Mouse (Mus musculus) 416B (cell line): Measurements from ENCODE around the gene Cd93.

ENCODE experiments used
- DNase-seq: peaks from one replicate; pipeline ENCODE4 v3.0.0; 2011; ENCODE audit warnings: low read depth

Gene Cd93

DNA sequence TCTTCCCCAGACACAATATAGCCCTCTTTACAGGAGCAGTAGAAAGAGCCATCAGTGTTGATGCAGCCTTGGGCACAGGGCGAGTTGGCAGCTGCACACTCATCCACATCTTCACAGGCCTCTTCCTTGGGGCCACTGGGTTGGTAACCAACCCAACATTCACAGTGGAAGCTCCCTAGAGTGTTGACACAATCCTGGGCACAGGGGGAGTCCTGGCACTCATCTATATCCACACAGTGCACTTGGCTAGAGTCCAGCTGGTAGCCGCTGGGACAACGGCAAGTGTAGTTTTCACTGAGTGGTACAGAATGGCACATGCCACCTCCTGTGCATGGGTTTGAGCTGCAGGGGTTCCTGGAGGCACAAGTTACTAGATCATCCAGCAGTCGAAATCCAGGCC lies 1.2 kb downstream of the Cd93 start:
- peak; percentile 21 for DNase-seq

DNA sequence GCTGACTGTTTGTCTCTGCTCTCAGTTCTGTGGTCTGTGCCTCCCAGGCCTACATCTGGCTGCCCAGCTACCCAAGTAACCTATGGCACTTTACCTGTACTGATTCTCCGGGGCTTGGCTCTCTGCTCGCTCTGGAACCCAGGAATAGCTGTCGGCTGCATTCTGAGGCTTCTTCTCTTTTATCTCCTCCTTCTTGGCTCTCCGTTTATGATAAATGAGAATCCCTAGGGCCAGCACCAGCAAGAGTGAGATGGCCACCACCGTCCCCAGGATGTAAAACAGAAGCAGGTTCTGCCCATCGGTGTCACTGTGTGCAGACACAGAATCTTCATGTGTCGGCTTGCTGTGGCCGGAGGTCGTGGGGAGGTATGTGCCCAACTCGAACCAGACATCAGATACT lies 1.9 kb downstream of the Cd93 start:
- DNase-seq = no peak

DNA sequence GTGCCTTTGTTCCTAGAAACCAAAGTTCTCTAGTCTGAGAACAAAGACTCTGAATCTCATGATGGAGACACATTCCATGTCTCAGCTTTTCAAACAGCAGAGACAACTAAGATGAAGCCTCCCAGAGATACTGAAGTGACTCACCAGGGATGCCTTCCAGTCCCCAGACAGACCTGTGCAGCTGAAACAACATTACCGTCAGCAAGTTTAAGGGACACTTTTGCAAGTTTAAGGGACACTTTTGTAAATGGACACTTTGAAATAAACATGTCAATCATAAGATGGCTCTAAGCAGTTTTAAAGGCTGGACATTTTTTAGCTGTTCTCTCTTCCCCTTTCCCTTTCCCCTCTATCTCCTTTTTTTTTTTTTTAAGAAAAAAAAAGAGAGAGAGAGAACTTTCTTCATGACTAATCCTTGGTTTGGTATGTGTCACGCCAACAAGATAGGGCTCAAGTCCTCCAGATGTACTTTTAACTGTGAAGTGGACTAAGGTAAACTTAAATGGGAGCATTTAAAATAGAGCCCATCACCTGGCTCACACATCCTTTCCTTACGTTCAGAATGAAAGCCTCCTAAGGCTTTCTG lies 3.6 kb downstream of the Cd93 start:
- peak; percentile 58 for DNase-seq

DNA sequence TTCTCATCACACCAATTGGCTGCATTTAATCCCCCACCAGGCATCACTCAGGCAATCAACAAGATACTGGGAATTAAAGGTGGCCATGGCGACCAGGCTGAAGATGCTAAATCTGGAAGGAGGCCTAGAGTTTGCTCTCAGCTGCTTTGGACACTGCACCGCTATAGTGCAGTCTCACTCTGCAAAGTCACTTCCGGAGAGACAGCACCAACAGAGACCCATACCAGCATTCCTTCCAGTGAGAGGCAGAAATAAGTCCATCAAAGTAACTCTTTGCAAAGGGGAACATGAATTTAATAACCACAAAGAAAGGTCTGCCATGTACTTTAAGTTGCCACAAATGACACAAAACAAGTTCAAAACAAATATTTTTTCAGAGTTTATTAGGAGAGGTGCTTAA lies 7.1 kb downstream of the Cd93 start:
- no peak for DNase-seq

DNA sequence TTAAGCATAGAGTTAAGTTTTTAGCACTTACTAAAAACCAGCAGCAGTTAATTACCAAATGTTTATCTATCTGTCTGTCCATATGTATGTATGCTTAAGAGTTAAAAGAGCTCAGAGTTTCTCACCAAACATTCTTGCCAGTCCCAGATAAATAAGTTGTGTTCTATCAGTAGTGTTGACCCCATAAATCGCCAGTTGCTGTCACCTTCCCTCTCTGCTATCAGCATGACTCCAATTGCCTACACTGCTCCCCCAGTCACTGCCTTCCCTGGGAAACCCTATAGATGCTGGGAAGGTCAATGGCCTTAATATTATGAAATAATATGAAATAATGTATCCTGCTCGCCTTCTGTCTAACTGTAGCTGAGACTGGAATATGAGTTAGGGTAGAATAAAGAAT lies 11.0 kb downstream of the Cd93 start:
- no peak for DNase-seq

DNA sequence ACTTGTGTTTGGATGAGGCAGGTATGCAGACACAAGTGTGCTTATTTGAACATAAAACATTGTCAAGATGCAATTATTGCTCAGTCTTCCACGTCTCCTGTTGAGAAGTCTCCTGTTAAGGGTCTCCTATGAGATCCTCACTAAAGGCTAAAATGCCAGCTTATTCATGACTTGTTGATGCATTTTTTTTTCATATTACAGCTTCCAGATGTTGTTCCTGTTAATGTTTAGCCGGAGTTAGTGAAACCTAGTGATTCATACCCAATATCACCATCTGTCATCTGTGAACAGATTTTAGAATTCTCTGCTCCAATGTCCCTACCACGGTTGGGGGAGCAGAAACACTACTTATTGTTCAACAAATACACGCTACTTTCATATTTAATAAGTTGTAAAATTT lies 12.4 kb downstream of the Cd93 start:
- DNase-seq = no peak

DNA sequence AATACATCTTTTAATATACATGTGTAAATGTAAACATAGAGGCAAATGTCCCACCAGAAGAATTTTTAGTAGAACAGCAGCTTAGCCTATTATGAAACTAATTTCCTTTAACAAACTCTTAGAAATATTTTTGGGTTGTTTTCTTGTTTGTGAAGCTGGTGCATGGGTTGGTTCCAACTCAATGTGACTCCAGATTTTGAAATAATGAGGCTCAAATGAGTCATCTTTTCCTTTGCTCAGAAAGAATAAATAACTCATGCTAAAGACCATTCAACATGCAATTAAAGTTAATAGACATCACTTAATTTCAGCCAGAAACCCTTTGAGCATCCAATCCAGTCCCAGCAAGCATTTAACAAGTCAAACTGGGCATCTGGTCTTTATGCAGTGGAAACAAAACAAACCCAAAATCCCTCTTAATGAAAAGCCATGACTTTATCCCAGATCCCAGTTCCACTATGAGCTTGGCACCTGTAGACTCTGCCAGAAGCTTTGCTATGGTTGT lies 14.3 kb downstream of the Cd93 start:
- DNase-seq = peak; percentile 82

DNA sequence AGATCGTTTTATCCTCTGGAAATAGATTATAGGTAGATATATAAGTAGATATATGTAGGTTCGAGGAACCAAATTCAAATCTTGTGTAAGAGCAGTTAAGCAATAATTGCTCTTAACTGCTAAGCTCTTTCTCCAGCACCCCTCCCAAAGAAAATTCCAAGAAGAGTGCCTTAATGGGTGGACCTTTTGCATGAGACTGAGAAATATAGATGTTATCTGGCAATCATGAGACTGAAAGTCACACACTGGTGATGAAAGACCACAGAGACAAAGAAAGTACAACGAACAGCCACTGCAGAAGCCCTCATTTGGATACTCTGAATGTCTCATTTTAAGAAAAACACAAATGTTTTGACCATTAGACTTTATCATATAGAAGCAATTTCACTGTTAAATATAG lies 14.8 kb downstream of the Cd93 start:
- DNase-seq = peak; percentile 82

DNA sequence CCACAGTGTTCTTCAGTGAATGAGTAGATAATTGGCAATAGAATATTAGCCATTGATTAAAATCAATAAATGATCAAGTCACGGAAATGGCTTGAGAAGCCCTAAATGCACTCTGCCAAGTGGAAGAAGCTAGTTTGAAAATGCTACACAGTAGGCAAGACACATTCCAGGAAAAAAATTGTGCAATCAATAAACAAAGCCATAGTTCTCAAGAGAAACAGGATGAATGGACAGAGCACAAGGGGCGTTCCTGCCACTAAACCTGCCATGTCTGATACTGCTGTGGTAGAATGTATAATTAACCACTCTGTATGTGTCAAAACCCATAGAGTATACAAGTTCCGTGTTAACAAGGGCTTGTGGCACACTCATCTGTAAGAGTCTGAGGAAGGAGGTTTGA lies 15.8 kb downstream of the Cd93 start:
- no peak for DNase-seq

DNA sequence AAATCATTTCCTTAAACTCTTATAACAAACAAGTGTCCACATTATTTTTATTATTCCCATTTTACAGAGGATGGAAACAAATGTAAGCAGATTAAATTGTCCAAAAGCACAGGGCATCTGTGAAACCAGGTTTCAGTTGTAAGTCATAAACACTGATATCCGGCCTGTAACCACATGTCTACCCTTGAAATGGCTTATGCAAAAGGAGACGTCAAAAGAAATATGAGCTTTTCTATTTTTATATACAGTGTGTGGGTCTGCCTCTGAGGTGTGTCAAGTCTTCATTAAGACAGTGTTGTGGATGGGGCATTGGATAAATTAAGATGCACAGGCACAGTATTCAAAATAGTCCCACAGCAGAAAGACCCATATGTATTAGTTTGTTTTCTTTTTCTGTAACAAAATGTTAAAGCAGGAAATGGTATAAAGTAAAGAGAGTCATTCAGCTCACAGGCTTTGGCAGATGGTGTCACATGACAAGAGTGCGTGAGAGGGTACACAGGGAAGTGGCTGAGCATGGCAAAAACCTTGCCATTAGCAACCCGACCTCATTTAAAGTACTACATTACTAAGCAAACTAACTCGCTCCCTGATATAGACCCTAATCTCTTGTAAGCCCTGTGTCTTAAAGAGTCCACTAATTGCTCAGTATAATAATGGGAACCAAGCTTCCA lies 17.5 kb downstream of the Cd93 start:
- DNase-seq = peak; percentile 84

DNA sequence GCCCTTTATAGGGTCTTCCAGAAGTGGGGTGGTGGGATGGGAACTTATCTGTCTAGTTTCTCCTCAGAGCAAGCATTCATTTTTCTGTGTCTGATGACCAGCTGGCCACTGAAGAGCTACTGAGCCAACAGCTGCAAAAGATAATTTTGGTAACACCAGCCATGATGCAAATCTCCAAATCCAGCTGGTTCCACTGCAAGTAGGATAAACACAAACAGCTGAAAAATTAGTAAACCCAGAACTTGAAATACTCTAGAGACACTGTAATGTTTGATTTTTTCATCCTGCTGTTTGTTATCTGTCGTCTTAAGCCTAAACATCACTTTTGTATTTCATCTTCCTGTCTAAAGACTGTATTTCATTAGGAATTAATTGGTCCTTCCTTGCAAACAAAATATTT lies 21.7 kb downstream of the Cd93 start:
- no peak for DNase-seq

DNA sequence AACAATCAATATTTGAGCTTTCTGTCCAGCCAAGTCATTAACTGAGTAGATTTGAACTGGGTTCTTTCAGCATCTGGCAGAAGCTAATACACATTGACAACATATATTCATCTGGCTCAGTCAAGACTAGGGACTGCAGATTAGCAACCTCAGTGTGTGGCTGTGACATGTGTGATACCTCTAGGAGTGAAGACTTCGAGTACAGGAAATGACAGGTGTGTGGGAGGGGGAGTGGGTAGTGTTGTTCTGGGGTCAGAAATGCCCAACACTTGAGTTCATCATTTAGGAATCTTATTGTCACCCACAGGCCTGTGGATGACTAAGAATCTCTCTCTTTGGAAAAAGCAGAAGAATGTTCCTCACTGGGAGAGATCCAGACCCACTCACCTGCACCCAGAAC lies 22.3 kb downstream of the Cd93 start:
- no peak for DNase-seq

DNA sequence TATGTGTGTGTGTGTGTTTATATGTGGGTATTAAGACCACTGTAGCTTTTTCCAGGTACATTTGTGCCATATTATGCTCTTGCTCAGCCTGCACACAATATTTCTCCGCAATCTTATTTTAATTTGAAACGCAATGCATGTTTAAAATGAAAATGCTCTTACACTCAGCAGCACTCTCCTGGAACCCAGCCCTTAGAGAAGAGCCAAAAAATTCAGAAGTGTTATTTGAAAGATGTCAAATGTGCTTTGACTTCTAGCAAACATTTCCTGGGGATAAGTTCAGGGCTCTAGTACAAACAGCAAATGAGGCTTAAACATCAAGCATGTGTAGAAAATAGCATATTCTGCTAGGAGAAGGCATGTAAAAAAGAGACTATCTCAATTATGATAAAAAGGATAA lies 23.6 kb downstream of the Cd93 start:
- no peak for DNase-seq

DNA sequence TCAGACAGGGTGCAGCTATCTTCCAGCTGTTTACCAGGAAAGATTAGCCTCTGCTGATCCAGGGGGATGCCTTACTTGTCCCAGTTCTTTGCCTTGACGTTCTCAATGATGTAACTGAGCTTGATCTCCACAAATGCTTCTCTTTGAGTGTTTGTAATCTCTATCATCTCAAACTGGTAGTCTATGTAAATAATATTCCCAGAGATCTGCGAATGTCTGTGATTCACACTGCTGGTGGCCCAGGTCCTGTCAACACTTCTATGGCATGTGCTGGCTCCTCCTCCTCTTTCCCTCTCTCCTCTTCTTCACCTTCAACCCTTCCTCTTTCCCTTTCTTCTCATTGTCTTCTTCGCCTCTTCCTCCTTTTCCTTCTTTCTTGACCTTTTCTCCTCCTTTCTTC lies 24.2 kb downstream of the Cd93 start:
- no peak for DNase-seq

DNA sequence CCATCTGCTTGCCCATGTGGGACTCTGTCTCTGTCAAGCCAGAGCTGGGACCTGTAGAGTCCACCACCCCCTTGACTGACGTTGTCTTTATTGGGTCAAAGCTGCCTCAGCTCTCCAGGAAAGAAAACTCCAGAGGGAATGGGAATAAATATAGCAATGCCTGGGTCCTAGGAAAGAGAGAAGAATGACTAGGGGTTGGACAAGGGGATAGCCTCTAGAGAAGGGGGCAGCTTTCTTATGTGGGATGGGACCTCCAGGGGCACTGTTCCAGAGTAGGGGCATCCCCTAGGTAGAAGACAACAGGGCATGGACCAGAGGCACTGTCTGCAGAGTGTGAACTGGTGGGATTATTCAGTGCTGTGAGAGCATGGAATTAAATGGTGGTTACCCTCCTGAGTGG lies 33.5 kb downstream of the Cd93 start:
- DNase-seq = no peak

DNA sequence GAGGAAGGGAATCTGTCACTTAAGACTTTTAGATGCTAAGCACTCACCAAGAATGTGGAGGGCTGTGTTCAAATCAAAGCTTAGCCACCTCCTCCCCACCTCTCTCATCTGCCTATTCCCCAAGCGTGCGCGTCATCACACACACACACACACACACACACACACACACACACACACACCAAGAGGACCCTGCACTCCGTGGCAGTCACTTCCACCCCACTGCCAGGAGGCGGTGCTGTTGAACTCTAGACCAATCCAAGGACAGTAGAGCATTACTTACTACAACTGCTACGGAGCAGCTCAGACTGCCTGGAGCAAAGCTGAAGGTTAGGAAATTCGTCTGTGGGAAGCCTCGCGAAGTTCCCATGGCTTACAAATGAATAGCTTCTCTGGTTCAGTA lies 34.2 kb downstream of the Cd93 start:
- peak; percentile 93 for DNase-seq

DNA sequence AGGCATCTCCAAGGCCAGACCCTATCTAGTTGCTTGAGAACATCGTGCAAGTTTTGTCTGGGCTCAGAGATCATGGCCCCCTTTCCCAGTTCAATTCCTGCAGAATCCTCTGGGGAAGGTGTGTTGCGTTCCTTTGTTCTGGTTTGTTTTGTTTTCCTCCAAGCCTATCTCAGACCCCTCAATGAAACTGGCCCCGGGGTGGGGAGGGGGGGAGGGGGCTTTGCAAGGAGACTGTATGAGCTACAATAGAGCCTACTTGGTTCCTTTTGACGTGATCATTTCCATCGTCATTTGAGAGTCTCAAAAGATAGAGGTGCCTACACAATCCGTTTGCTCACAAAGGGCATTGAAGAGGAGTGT lies 34.6 kb downstream of the Cd93 start:
- no peak for DNase-seq

DNA sequence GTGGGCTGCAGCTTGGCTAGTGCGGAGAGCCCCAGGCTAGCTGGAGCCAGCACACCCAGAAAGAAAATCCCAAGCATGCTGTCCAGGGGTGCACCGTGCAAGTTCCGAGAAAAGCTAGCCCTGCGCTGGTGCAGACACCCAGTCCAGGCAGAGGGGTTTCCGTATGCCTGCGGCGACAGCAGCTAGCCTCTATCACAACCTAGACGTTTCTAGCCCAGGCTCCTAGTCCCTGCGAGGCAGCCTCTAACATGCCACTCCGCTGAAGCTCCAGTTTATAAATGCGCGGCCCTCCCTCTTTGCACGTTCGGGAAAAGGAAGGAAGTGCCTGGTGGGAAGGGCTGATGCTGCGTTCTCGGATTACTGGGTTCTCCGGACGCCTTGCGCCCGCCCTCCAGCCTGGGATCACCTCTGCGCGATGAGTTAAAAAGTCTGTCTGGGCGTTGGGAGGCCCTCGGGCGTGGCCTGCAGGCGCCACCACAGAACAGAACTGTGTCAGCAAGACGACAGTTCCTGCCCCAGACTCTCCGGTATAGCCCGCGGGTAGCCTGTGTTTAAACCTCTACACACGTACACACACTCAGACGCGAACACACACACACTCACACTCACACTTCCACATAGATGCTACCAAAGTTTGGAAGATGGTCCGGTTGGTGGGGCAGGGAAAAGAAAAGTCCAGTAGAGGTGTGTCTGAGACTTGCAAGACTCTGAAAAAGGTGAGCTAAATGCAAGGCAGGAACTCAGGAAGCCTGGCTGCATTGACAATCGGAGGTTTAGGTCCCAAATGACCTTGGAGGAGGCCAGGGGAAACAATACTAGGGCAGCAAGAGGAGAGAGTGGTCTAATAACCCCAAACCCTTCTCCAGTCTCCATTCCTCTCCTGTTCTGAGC lies 35.2 kb downstream of the Cd93 start, which contains the start of gene Thbd:
Gene Thbd, minus strand, starts transcription at position 319 of the 891 bp plus-strand sequence.
- DNase-seq = peak; percentile 88

DNA sequence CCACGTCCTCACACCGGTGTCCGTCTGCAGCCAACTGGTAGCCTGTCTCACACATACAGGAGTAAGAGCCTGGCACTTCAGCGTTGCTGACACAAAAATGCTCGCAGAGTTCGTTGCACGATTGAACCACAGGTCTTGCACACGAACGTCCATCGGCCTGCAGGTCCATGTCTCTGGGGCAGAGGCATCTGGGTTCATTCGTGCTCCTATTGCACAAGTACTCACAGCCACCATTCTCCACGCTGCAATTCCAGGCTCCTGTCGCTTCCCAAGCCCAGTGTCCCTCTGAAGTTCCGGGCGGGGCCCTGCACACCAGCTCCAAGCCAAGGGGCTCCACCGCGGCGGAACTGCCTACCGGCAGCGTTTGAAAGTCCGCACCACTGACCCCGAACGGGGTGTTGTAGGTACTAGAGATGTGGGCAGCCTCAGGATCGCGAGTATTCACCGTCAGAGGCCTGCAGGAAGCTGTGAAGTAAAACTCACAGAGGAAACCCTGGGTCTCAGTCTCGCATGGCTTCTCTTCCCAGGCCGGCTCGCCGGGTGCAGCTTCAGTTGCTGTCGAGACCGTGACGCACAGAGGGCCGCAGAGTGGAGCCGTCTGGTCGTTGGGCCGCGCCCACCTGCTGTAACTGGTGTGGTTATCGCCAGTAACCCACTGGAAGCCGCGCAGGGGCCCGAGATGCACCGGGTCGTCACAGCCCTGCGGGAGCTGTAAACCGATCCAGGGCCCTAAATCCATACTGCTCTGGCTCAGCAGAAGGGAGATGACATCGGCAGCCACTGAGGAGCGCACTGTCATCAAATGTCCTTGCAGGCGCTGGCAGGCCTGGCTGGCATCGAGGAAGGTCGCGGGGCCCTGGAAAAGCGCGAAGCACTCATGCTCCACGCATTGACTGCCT lies 36.1 kb downstream of the Cd93 start:
- peak; percentile 42 for DNase-seq

DNA sequence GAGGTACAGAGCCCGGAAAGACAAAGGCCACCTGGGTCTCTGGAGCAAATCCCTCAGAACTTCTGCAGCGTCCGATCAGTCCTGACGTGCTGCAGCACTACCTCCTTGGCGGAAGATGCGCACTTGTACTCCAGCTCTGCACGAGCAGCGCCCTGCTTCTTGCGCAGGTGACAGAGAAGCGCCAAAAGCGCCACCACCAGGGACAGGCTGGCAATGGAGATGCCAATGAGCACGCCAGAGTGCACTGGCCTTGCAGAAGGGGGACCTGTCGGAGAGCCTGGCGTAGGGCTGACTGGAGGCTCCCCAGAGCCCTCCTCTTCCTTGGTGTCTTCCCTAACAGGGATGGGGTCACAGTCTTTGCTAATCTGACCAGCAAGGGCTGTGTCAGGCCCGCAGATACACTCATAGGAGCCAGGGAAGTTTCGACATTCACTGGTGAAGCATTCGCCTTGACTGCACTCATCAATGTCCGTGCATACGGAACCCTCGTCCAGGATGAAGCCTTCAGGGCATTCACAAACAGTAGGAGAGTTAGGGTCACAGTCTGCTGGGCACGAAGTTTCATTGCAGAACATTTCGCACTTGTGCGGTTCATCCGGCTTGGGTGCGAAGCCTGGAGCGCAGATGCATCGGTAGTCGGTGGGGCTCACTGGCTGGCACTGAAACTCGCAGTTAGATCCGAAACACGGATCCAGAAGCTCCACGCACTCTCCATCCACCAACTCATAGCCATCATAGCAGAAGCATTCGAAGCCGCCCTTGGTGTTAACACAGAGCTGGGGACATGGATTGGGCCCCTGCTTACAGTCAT lies 37.0 kb downstream of the Cd93 start:
- DNase-seq = no peak

DNA sequence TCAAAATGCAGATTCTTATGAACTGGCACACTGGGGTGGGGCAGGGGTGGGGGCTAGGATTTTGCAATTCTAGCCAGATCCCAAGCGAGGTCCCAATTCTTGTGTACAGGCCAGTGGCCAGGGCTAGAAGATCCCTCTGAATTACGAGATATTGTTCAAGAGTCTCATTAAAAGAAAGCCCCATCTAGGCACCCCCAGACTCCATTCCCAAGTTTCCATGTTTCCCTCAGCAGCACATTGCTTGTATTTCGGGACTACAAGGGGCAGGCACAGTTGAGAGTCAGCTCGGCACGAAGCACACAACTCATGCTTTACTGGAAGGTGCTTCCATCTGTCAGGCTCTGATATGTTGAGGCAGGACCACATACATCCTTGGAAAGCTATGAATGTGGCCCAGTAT lies 38.5 kb downstream of the Cd93 start:
- no peak for DNase-seq
